Mouse (Mus musculus) spleen, postnatal 10 days (tissue): ENCODE measurements around the gene Kcnj13.
A peak's percentile ranks its signal among the peaks of the same experiment; 100 is the strongest.

Experiments used
- DNase-seq, 2 experiments: peaks; one replicate each; pipeline ENCODE4 v3.0.0; 2021 to 2022; ENCODE audit warnings: low spot score in 2 of 2

Kcnj13 gene

DNA sequence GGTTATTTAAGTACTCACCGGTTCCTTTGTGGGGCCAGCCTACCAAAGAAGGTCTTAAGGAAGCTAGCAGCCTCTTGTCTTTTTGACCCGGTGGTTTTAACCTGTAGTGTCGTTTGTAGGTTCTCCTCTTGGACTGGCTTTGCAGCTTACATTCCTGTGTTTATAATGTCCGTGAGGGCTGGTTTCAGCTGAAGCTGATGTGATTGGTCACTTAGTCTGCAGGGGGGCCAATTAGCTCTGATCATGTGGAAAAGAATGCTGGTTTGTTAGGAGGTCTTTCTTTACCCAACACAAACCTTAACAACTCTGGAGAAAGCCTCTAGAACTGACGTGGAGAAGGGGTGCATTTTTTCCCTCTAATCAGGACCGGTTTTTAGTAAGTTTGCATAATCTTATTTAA, at the start of gene Kcnj13:
Gene Kcnj13, minus strand, starts transcription at position 136 of the 400 bp plus-strand sequence.
- DNase-seq = no peak

GRCm38 (mm10) chr1:87436583-87436982, 42.1 kb upstream of the Kcnj13 start:
- DNase-seq = no peak

DNA sequence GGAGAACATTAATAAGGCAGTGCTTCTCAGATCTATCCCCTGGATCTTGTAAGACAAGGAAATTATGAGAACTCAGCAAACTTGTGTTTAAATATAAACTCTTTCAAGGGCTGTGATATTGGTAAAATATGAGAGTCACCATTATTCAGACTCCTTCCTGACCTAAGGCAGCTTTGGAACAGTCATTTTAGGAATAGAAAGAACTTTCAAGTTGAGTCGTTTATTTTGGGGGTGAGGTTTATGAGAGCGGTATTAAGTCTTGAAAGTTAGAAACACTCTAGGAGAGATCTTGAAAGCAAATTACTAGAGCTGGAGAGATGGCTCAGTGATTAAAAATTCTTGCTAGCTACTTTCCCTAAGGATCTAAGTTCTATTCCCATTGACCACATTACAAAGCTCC, 40.6 kb upstream of the Kcnj13 start:
- DNase-seq = no peak

- peak in 1 of 2 experiments; percentile 32 for DNase-seq
These were observed 24.2 kb upstream of the Kcnj13 start for GRCm38 (mm10) chr1:87418733-87419132.

GRCm38 (mm10) chr1:87409380-87409779, 14.9 kb upstream of the Kcnj13 start:
- DNase-seq = no peak

GRCm38 (mm10) chr1:87406012-87406411, 11.5 kb upstream of the Kcnj13 start:
- no peak for DNase-seq

DNA sequence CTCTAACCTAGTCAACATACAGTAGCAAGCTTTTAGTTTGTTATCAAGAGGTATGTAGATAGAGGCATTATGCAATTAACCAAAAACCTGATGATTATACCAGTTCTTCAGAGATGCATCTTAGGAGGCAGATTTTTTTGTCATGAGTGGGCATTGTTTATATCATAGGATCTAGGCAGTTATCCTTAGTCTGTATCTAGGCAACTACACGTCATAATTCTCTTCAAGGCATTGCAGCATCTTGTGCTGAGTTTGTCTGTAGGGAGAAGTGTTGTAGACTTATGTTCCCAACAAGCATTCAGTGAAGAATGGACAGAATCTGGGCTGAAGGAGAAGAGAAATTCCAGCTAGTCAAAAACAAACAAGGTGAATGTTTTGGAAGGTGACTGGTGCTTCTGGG, 10.2 kb upstream of the Kcnj13 start:
- no peak for DNase-seq

- no peak for DNase-seq
These were observed 2.5 kb upstream of the Kcnj13 start for GRCm38 (mm10) chr1:87396923-87397586.

DNA sequence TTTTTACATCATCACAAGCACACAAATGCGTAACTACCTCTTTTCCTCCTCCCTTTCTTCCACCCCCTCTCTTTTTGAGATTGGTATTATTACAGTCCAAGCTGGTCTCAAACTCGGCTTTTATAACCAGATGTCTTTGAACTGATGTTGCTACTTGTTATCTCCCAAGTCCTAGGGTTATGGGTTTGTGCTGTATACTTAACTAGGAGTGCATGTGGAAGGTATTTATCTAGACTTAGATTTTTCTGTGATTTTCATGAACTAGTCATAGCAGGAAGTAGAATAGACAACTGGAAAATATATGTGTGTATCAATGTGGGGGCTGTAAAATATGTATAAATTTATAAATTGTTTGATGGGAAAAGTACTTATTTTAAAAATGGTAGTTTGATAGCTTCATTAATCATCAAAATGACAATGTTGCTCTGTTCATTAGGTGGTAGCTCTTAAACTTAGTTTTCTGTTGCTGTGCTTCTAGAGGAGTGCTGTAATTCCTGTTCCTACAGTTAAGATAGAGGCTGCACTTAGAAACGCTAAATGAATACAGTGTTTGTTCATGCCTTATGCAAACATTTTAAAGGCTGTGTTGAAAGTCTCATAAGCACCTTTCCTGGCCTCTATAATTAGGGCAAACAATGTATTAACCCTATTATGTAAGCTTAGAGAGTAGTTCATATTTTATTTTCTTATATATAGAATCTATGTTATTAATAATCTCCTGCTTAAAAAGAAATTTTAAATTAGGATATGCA, 909 bp downstream of the Kcnj13 start:
- no peak for DNase-seq

DNA sequence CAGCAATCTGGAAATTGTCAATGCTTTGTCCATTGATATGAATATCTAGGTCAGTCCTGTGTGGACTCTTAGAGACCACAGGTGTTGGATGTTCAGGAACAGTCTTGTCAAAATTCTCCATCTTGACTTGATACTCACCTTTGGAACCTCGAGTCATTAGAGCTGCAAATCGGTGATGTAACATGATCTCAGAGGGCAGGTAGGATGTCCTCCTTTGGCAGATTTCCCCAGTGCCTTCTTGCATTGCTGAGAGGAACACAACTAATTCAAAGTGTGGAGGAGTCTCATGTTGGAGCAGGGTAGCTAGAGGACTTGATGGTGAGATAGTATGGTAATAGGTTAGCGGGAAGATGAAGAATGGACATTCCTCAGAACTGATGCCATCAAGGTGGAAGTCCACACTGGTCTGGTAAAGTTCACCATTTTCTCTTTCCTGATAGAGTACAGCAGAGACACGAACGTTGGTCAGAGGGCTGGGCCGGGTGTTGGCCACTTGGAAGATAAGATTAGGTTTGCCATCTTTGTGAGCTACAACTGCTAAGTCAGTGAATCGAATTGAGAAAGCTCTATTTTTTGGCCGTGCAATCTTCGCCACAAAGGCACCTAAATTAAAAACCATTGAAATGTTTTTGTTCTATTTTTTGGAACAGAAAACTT, 8.0 kb downstream of the Kcnj13 start:
- no peak for DNase-seq

- no peak for DNase-seq
These were observed 13.4 kb downstream of the Kcnj13 start for GRCm38 (mm10) chr1:87381152-87381551.

- no peak for DNase-seq
These were observed 14.6 kb downstream of the Kcnj13 start for GRCm38 (mm10) chr1:87379919-87380318.

DNA sequence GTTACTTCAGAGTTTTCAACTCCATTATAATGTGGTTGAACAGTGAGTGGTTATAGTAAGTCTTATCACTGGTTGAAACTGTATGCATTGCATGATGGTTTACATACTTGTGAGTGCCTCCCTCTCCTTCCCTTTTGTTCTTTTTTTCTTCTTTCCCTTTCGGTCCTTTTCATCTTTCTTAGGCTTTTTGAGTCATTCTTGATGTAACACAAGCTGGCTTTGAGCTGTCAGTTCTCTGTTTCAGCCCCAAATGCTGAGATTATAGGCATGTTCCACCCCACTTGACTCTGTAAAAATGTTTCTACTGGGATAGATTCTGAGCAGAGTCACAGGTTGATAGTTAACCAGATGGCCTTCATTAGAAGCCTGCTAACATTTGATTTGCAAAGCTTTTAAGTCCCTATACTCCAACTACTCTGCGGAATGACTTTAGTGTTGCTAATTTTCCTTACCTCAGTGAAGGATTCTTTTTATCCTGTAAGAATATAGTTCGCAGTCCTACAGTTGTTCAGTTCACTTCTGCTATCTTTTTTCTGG, 16.4 kb downstream of the Kcnj13 start:
- no peak for DNase-seq

DNA sequence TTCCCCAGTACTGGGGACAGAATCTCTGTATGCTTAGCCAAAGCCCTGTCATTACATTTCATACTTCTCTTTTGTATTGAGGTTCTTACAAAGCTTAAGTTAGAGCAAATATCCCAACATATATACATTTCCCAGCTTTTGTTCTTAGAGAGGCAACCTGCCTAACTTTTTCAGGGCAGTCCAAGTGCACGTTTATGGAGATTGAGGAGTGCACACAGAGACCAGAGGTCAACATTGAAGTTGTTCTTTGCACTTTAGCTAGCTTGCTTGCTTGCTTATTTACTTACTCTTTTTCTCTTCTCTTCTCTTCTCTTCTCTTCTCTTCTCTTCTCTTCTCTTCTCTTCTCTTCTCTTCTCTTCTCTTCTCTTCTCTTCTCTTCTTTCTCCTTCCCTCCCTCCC, 34.3 kb downstream of the Kcnj13 start:
- no peak for DNase-seq

GRCm38 (mm10) chr1:87350576-87350975, 44.0 kb downstream of the Kcnj13 start:
- DNase-seq = no peak
